10 mouse cellular contexts compared by ENCODE assay signal in the genomic region with DNA sequence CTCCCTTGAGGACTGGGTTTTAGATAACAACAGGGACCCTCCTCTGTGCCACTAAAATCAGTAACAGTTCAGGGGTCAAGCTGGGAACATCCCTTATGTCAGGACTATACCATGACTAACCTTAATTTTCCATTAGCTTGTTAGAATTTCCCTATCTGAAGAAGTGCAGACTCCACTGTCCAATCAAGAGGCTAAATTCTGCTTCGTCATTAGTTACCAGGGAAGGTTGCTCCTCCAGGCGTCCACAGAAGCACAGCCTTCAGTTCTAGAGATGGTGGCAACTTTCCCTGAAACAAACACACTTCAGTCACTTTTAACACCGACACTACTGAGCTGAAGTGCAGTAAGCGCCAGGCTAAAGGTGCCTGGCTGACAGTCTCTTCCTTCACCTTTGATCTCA. TPM values are rescaled to one million over a fixed set of nuclear protein-coding genes. Genes with fewer than 3 reads are reported as not detected.
DNase-seq lines count a peak whose midpoint lies in the region; ATAC-seq and TF ChIP-seq lines count a peak whose summit lies in the region.
"Had no signal": no experiment of that assay in that cellular context is flagged by ENCODE, and none has a peak within 500 bp of the region (broad histone marks: within the 10 kb centered on the region; RNA-seq: fewer than 3 reads in every experiment).

No protein-coding gene starts in this region.

- no peak for TF ChIP-seq RAD21 in CH12.LX (IDR thresholded peaks at IDR 0.05; ENCODE audit: low read depth, low read length)

- 0 out of 2 replicates have a peak, but pooled peaks cover 3% of the 10 kb centered on the region for H3K27me3 ChIP-seq in heart, embryonic 11.5 days (ENCODE audit: control insufficient read depth, insufficient read depth, low read length)
- no peaks in the 10 kb centered on the region for H3K27me3 ChIP-seq in CH12.LX (replicated peaks)
- H3K27me3 ChIP-seq in heart, embryonic 12.5 days (replicated peaks), result peaks cover 5% of the 10 kb centered on the region; the same call in 1 of the 2 replicates
- H3K27me3 ChIP-seq: limb, embryonic 12.5 days had no signal

- in situ Hi-C loops in CH12.LX (cut with MboI; ENCODE audit: low pct_ligation_motif_present, low pct_unique_long_range_greater_than_20kb, low sequenced_read_pairs), result no loop called here

- ATAC-seq in heart, embryonic 11.5 days (replicated peaks; ENCODE audit: insufficient number of reproducible peaks, low FRiP score, low TSS enrichment), result no peak
- peak; percentile 62; the same call in 1 of the 2 replicates for ATAC-seq in heart, embryonic 12.5 days (ENCODE audit: insufficient number of reproducible peaks, low FRiP score)
- peak; percentile 69 for ATAC-seq in megakaryocyte, adult 5-6 weeks (ENCODE audit: poor library complexity, severe bottlenecking)

- dilution Hi-C loops in CH12.LX (cut with MboI; ENCODE audit: extremely low pct_ligation_motif_present, extremely low pct_unique_long_range_greater_than_20kb, low sequenced_read_pairs), result no loop called here

- TF ChIP-seq POLR2A in CH12.LX (IDR thresholded peaks at IDR 0.05; ENCODE audit: low read depth, low read length), result peak; percentile 51

- peaks cover 23% of the 10 kb centered on the region for H3K79me2 ChIP-seq in CH12.LX (replicated peaks; ENCODE audit: control insufficient read depth, extremely low read depth, insufficient read depth, poor library complexity, severe bottlenecking)

- H3K9me3 ChIP-seq in heart, embryonic 11.5 days (replicated peaks; ENCODE audit: control insufficient read depth, low read length), result no peaks in the 10 kb centered on the region
- peaks cover 7% of the 10 kb centered on the region for H3K9me3 ChIP-seq in CH12.LX (replicated peaks; ENCODE audit: low read length)
- no peaks in the 10 kb centered on the region for H3K9me3 ChIP-seq in heart, embryonic 12.5 days (replicated peaks)
- H3K9me3 ChIP-seq: limb, embryonic 12.5 days had no signal

- H3K4me3 ChIP-seq in heart, embryonic 11.5 days (ENCODE audit: low read depth, low read length), result no peak overlapping the region
- peak overlapping the region; percentile 49 to 79 (median 58) for H3K4me3 ChIP-seq in CH12.LX (replicated peaks in 1 of 3; ENCODE audit: low read depth in 2 of 3, low read length in 2 of 3, poor library complexity in 1 of 3)
- H3K4me3 ChIP-seq in heart, embryonic 12.5 days, result no peak overlapping the region
- H3K4me3 ChIP-seq: limb, embryonic 12.5 days had no signal

- H3K36me3 ChIP-seq in heart, embryonic 11.5 days (ENCODE audit: control insufficient read depth, insufficient read depth, low read length), result no peaks in the 10 kb centered on the region
- H3K36me3 ChIP-seq in CH12.LX (replicated peaks in 1 of 2; ENCODE audit: control insufficient read depth in 1 of 2, insufficient read depth in 1 of 2, low read length in 1 of 2), result peaks cover 6 to 22% of the 10 kb centered on the region in 2 experiments
- no peaks in the 10 kb centered on the region for H3K36me3 ChIP-seq in heart, embryonic 12.5 days
- H3K36me3 ChIP-seq: limb, embryonic 12.5 days had no signal

- no peak for TF ChIP-seq CTCF in CH12.LX (conservative IDR thresholded peaks at IDR 0.05 in 1 of 2, IDR thresholded peaks at IDR 0.05 in 1 of 2; ENCODE audit: low read depth in 2 of 2, low read length in 2 of 2)

- H3K27ac ChIP-seq in heart, embryonic 11.5 days (ENCODE audit: low read depth, low read length), result no peak overlapping the region
- H3K27ac ChIP-seq in CH12.LX (ENCODE audit: insufficient read depth, low read depth), result peak overlapping the region; percentile 96
- no peak overlapping the region for H3K27ac ChIP-seq in heart, embryonic 12.5 days (ENCODE audit: poor library complexity, severe bottlenecking)
- H3K27ac ChIP-seq: limb, embryonic 12.5 days had no signal

- no peak; the same call in 1 of the 2 replicates for TF ChIP-seq EP300 in CH12.LX (IDR thresholded peaks at IDR 0.05; ENCODE audit: low read length)

- H3K9ac ChIP-seq in heart, embryonic 11.5 days (ENCODE audit: low read depth, low read length), result no peak overlapping the region
- H3K9ac ChIP-seq in CH12.LX (ENCODE audit: insufficient read depth, low read depth), result peak overlapping the region; percentile 50; the same call in 1 of the 2 replicates
- H3K9ac ChIP-seq in heart, embryonic 12.5 days, result no peak overlapping the region
- H3K9ac ChIP-seq: limb, embryonic 12.5 days had no signal

- no peaks in the 10 kb centered on the region for H3K4me1 ChIP-seq in heart, embryonic 11.5 days (ENCODE audit: control insufficient read depth, insufficient read depth, low read length)
- peaks cover 12 to 38% of the 10 kb centered on the region in 2 experiments; a peak in 3 of 4 replicates for H3K4me1 ChIP-seq in CH12.LX (ENCODE audit: control insufficient read depth in 1 of 2, insufficient read depth in 2 of 2)
- H3K4me1 ChIP-seq in heart, embryonic 12.5 days (replicated peaks), result no peaks in the 10 kb centered on the region
- H3K4me1 ChIP-seq: limb, embryonic 12.5 days had no signal

- H3K4me2 ChIP-seq in heart, embryonic 11.5 days, result no peak overlapping the region
- peak overlapping the region; percentile 77 for H3K4me2 ChIP-seq in CH12.LX (ENCODE audit: insufficient read depth, low read depth, poor library complexity, severe bottlenecking)
- H3K4me2 ChIP-seq in heart, embryonic 12.5 days, result no peak overlapping the region
- H3K4me2 ChIP-seq: limb, embryonic 12.5 days had no signal

- peak; percentile 89 for DNase-seq in heart, adult 8-10 months (ENCODE audit: low spot score)
- peak; percentile 98 for DNase-seq in CH12.LX (ENCODE audit: extremely low read depth)
- DNase-seq in cerebellum, adult 8-10 months, result peak; percentile 32
- peak; percentile 68 to 89 for DNase-seq in layer of hippocampus, adult 18-20 months (ENCODE audit: low spot score in 2 of 2)
- DNase-seq in testis, postnatal 14 days (ENCODE audit: low spot score), result peak; percentile 52

- 27% methylated on average over 4 of the region's 4 CpGs for WGBS in heart, embryonic 11.5 days (ENCODE audit: insufficient replicate concordance)
- 14% methylated on average over 4 of the region's 4 CpGs for WGBS in heart, embryonic 12.5 days

TF ChIP-seq in CH12.LX, 34 proteins besides CTCF, POLR2A, EP300 and RAD21 (continues in another document):
- peak; percentile 99 for TF ChIP-seq CHD2 (IDR thresholded peaks at IDR 0.05; ENCODE audit: low read length)
- TF ChIP-seq POLR2AphosphoS2 (IDR thresholded peaks at IDR 0.05; ENCODE audit: low read depth, low read length), result no peak
- TF ChIP-seq IRF4 (IDR thresholded peaks at IDR 0.05; ENCODE audit: low read depth, low read length), result peak; percentile 13; the same call in 1 of the 2 replicates
- TF ChIP-seq ETS1 (conservative IDR thresholded peaks at IDR 0.05; ENCODE audit: low read depth, low read length), result peak; percentile 75

RNA-seq across cellular contexts. Expression of a gene that starts 0.9 kb away (rescaled TPM):
- total RNA-seq in heart, adult 8-10 months (2022), result 10 to 100 TPM; 15.1 to 32.1 (median 26.2) TPM
- polyA plus RNA-seq in heart, embryonic 11.5 days (2014; fragmentation: Nextera tagmentation; extraction: Ambion mirVana), result 1.5 and 2.3 TPM in 2 replicates
- 574 and 629 TPM in 2 replicates for total RNA-seq in CH12.LX (2012; rRNA removed)
- 511 and 534 TPM in 2 replicates for total RNA-seq in CH12.LX (2014; rRNA removed)
- 898 and 899 TPM in 2 replicates for polyA plus RNA-seq in CH12.LX (2012; ENCODE audit: insufficient read length, low read depth)
- polyA plus RNA-seq in heart, embryonic 12.5 days (2016; fragmentation: Nextera tagmentation; extraction: Ambion mirVana), result 1.4 and 2.6 TPM in 2 replicates
- total RNA-seq in layer of hippocampus, adult 18-20 months (2021), result 1 to 10 TPM; 1.6 to 2.0 TPM
- total RNA-seq in megakaryocyte, adult 5-6 weeks (2015), result 35.4 and 38.0 TPM in 2 replicates
- 72.9 and 114 TPM in 2 replicates for total RNA-seq in megakaryocyte, adult 5-6 weeks (2017)

RNA-seq across cellular contexts. Expression of a gene that starts 17.1 kb away (rescaled TPM):
- 10 to 100 TPM; 15.7 to 28.3 (median 26.7) TPM for total RNA-seq in heart, adult 8-10 months (2022)
- not detected in 2 replicates for polyA plus RNA-seq in heart, embryonic 11.5 days (2014; fragmentation: Nextera tagmentation; extraction: Ambion mirVana)
- total RNA-seq in CH12.LX (2012; rRNA removed) (385 and 450 TPM in 2 replicates), CH12.LX (2014; rRNA removed) (481 and 488 TPM in 2 replicates)
- polyA plus RNA-seq in CH12.LX (2012; ENCODE audit: insufficient read length, low read depth), result 930 and 958 TPM in 2 replicates
- polyA plus RNA-seq in heart, embryonic 12.5 days (2016; fragmentation: Nextera tagmentation; extraction: Ambion mirVana), result 0.20 and 0.33 TPM in 2 replicates
- total RNA-seq in layer of hippocampus, adult 18-20 months (2021), result 1 to 10 TPM; 1.3 to 1.4 TPM
- total RNA-seq in megakaryocyte, adult 5-6 weeks (2015), result 193 and 213 TPM in 2 replicates
- 91.8 and 109 TPM in 2 replicates for total RNA-seq in megakaryocyte, adult 5-6 weeks (2017)
- polyA plus RNA-seq: limb, embryonic 12.5 days had no signal

RNA-seq across cellular contexts. Expression of a gene that starts 20.7 kb away (rescaled TPM):
- total RNA-seq in heart, adult 8-10 months (2022), result not detected
- polyA plus RNA-seq in heart, embryonic 11.5 days (2014; fragmentation: Nextera tagmentation; extraction: Ambion mirVana), result not detected in 2 replicates
- total RNA-seq in CH12.LX (2012; rRNA removed), result 5.8 and 6.8 TPM in 2 replicates
- 10.9 and 12.2 TPM in 2 replicates for total RNA-seq in CH12.LX (2014; rRNA removed)
- polyA plus RNA-seq in CH12.LX (2012; ENCODE audit: insufficient read length, low read depth), result 10.2 and 11.4 TPM in 2 replicates
- not detected in 2 replicates for polyA plus RNA-seq in heart, embryonic 12.5 days (2016; fragmentation: Nextera tagmentation; extraction: Ambion mirVana)
- not detected for total RNA-seq in layer of hippocampus, adult 18-20 months (2021)
- total RNA-seq in megakaryocyte, adult 5-6 weeks (2015), result 0.07 and 0.25 TPM in 2 replicates
- total RNA-seq in megakaryocyte, adult 5-6 weeks (2017), result not detected in 2 replicates
- polyA plus RNA-seq: testis, adult 2 months had no signal

RNA-seq across cellular contexts. Expression of a gene that starts 47.3 kb away (rescaled TPM):
- 10 to 100 TPM; 13.2 to 19.1 (median 15.6) TPM for total RNA-seq in heart, adult 8-10 months (2022)
- polyA plus RNA-seq in heart, embryonic 11.5 days (2014; fragmentation: Nextera tagmentation; extraction: Ambion mirVana), result 11.7 and 13.5 TPM in 2 replicates
- total RNA-seq in CH12.LX (2012; rRNA removed) (114 and 158 TPM in 2 replicates), CH12.LX (2014; rRNA removed) (105 and 119 TPM in 2 replicates)
- polyA plus RNA-seq in CH12.LX (2012; ENCODE audit: insufficient read length, low read depth), result 634 and 699 TPM in 2 replicates
- 11.8 and 15.2 TPM in 2 replicates for polyA plus RNA-seq in heart, embryonic 12.5 days (2016; fragmentation: Nextera tagmentation; extraction: Ambion mirVana)
- 1 to 10 TPM; 1.3 to 1.9 TPM for total RNA-seq in layer of hippocampus, adult 18-20 months (2021)
- 145 and 162 TPM in 2 replicates for total RNA-seq in megakaryocyte, adult 5-6 weeks (2015)
- 136 and 181 TPM in 2 replicates for total RNA-seq in megakaryocyte, adult 5-6 weeks (2017)

RNA-seq across cellular contexts. Expression of a gene that starts 49.9 kb away (rescaled TPM):
- under 1 TPM; 0.16 to 0.68 (median 0.49) TPM for total RNA-seq in heart, adult 8-10 months (2022)
- not detected in 2 replicates for polyA plus RNA-seq in heart, embryonic 11.5 days (2014; fragmentation: Nextera tagmentation; extraction: Ambion mirVana)
- 1.1 and 1.2 TPM in 2 replicates for total RNA-seq in CH12.LX (2012; rRNA removed)
- total RNA-seq in CH12.LX (2014; rRNA removed), result 1.9 and 2.0 TPM in 2 replicates
- polyA plus RNA-seq in CH12.LX (2012; ENCODE audit: insufficient read length, low read depth), result 4.8 and 5.6 TPM in 2 replicates
- polyA plus RNA-seq in heart, embryonic 12.5 days (2016; fragmentation: Nextera tagmentation; extraction: Ambion mirVana), result 0.09 TPM in 1 of 2 replicates, not detected in the other
- total RNA-seq in layer of hippocampus, adult 18-20 months (2021), result under 1 TPM; 0.28 to 0.87 TPM
- total RNA-seq in megakaryocyte, adult 5-6 weeks (2015), result 0.09 TPM in 1 of 2 replicates, not detected in the other
- total RNA-seq in megakaryocyte, adult 5-6 weeks (2017), result 0.33 TPM in 1 of 2 replicates, not detected in the other
- polyA plus RNA-seq: limb, embryonic 12.5 days had no signal

Comparison
In these comparisons a context has a peak if more than half of its experiments do, and no peak if none do; other contexts are left out.
1. DNase-seq: peak in every context shown above with its lines; median percentile 98 in CH12.LX; 89 in heart, adult 8-10 months; 78 in layer of hippocampus, adult 18-20 months; 52 in testis, postnatal 14 days; 32 in cerebellum, adult 8-10 months.
2. H3K4me3 ChIP-seq: peak in CH12.LX (3 of 3); none in heart, embryonic 11.5 days (single experiment) and heart, embryonic 12.5 days (single experiment).
3. RNA of a gene that starts 0.9 kb away (total RNA-seq): 511 to 629 TPM in CH12.LX, 35.4 to 114 TPM in megakaryocyte, adult 5-6 weeks and 15.1 to 32.1 TPM in heart, adult 8-10 months; 1.6 to 2.0 TPM in layer of hippocampus, adult 18-20 months; every median in the first group is over 4 times any median in the second.
4. RNA of a gene that starts 17.1 kb away (total RNA-seq): 385 to 488 TPM in CH12.LX, 91.8 to 213 TPM in megakaryocyte, adult 5-6 weeks and 15.7 to 28.3 TPM in heart, adult 8-10 months; 1.3 to 1.4 TPM in layer of hippocampus, adult 18-20 months; every median in the first group is over 4 times any median in the second.
5. RNA of a gene that starts 20.7 kb away (total RNA-seq): 5.8 to 12.2 TPM in CH12.LX; 0.07 to 0.25 TPM in megakaryocyte, adult 5-6 weeks, not detected in heart, adult 8-10 months and not detected in layer of hippocampus, adult 18-20 months; every median in the first group is over 4 times any median in the second.